Comparison of ENCODE assay signal across 10 mouse cellular contexts in genomic region chr7:62026635-62027034, GRCm38 (mm10).
"Had no signal": no experiment of that assay in that cellular context is flagged by ENCODE, and none has a peak within 500 bp of the region (broad histone marks: within the 10 kb centered on the region; RNA-seq: fewer than 3 reads in every experiment).

No protein-coding gene starts in this region.

- H3K27ac ChIP-seq: limb, embryonic 13.5 days; liver, embryonic 14.5 days; neural tube, embryonic 12.5 days had no signal

- H3K4me2 ChIP-seq: limb, embryonic 13.5 days; neural tube, embryonic 12.5 days had no signal

- H3K36me3 ChIP-seq: limb, embryonic 13.5 days; neural tube, embryonic 12.5 days had no signal

- H3K9ac ChIP-seq: limb, embryonic 13.5 days; liver, embryonic 14.5 days; neural tube, embryonic 12.5 days had no signal

- H3K9me3 ChIP-seq: limb, embryonic 13.5 days; neural tube, embryonic 12.5 days had no signal

- DNase-seq: kidney, postnatal 10 days; left cerebral cortex, postnatal 4 days; lung, adult 18-20 months; right cerebral cortex, postnatal 4 days; spleen, adult 18-20 months; thymus, adult 18-20 months; thymus, postnatal 14 days had no signal

- H3K4me1 ChIP-seq: limb, embryonic 13.5 days; neural tube, embryonic 12.5 days had no signal

- H3K27me3 ChIP-seq: limb, embryonic 13.5 days; neural tube, embryonic 12.5 days had no signal

- H3K4me3 ChIP-seq: limb, embryonic 13.5 days; neural tube, embryonic 12.5 days had no signal
